Mouse (Mus musculus) ES-E14 (cell line): ENCODE data around the gene Dmrt3. TPM values are rescaled to one million over a fixed set of nuclear protein-coding genes. Genes with fewer than 3 reads are reported as not detected.

ENCODE experiments used
- DNase-seq: peaks from one replicate; pipeline ENCODE4 v3.0.0-alpha.2; 2013; ENCODE audit warnings: low read depth, low spot score
- H3K27ac ChIP-seq: 2 replicates; pipeline ENCODE4 v1.5.1; 2012; ENCODE audit warnings: low read depth, mild to moderate bottlenecking, low read length, moderate library complexity, mixed read lengths; ENCODE audit not compliant: poor library complexity, insufficient read depth, severe bottlenecking
- H3K36me3 ChIP-seq: 2 replicates; pipeline ENCODE4 v1.6.1; 2012; ENCODE audit warnings: mild to moderate bottlenecking, low read length, moderate library complexity, mixed read lengths; ENCODE audit not compliant: control insufficient read depth, poor library complexity, insufficient read depth, severe bottlenecking
- H3K4me1 ChIP-seq, 2 experiments: fragments of 150-350 bp in 1 of 2; sonication (generic) in 1 of 2; 2 replicates each; pipeline ENCODE4 v1.6.1; 2012; ENCODE audit warnings: low read length in 2 of 2, mild to moderate bottlenecking in 1 of 2, mixed read lengths in 1 of 2; ENCODE audit not compliant: control insufficient read depth in 2 of 2, insufficient read depth in 2 of 2, poor library complexity in 1 of 2
- H3K4me3 ChIP-seq, 2 experiments: fragments of 150-350 bp in 1 of 2; sonication (generic) in 1 of 2; 2 replicates each; pipeline ENCODE4 v1.5.1; 2012; ENCODE audit warnings: low read length in 2 of 2, low read depth in 1 of 2, mild to moderate bottlenecking in 1 of 2, mixed read lengths in 1 of 2; ENCODE audit not compliant: insufficient read depth in 1 of 2, poor library complexity in 1 of 2, severe bottlenecking in 1 of 2
- H3K9ac ChIP-seq: 2 replicates; pipeline ENCODE4 v1.6.1; 2012; ENCODE audit warnings: low read depth, mild to moderate bottlenecking, low read length, mixed read lengths; ENCODE audit not compliant: poor library complexity, insufficient read depth, severe bottlenecking
- H3K9me3 ChIP-seq: fragments of 150-350 bp; sonication (generic); 2 replicates; pipeline ENCODE4 v1.6.1; 2012; ENCODE audit warnings: low read depth, mild to moderate bottlenecking, low read length; ENCODE audit not compliant: control insufficient read depth, insufficient read depth
- CHD2 ChIP-seq: IDR thresholded peaks from 2 replicates; pipeline ENCODE4 v1.6.1; 2014; ENCODE audit warnings: mild to moderate bottlenecking, low read depth, low read length, inconsistent platforms
- HCFC1 ChIP-seq: IDR thresholded peaks from 2 replicates; pipeline ENCODE4 v1.6.1; 2012; ENCODE audit warnings: low read length, inconsistent platforms, borderline replicate concordance; ENCODE audit not compliant: insufficient read depth
- MAFK ChIP-seq: IDR thresholded peaks from 2 replicates; pipeline ENCODE4 v1.6.1; 2014; ENCODE audit warnings: mild to moderate bottlenecking, low read depth, low read length, inconsistent platforms; ENCODE audit not compliant: insufficient read depth
- ZC3H11A ChIP-seq: IDR thresholded peaks from 2 replicates; pipeline ENCODE4 v1.6.1; 2012; ENCODE audit warnings: low read depth, mild to moderate bottlenecking, inconsistent platforms, low read length, borderline replicate concordance
- ZNF384 ChIP-seq: IDR thresholded peaks from 2 replicates; pipeline ENCODE4 v1.6.1; 2012; ENCODE audit warnings: low read depth, low read length, inconsistent platforms
- in situ Hi-C, 2 experiments: fragments of 600-800 bp; cut with MboI; formaldehyde crosslinking; loops; one replicate each; pipeline ENCODE4 v1.15.1; 2025; ENCODE audit warnings: low sequenced_read_pairs in 2 of 2, inconsistent platforms in 1 of 2; ENCODE audit not compliant: unreplicated experiment in 2 of 2
- total RNA-seq: library from RNA; depleted of rRNA; stranded (reverse); fragments of 300-350 nt; gene quantifications from 2 replicates; pipeline ENCODE4 v1.2.3, GENCODE M21; 2012

Gene Dmrt3
- total RNA-seq, 1 experiment: 0.40 TPM

GRCm38 (mm10) chr19:25613476-25614300 is 3.6 kb downstream of the Dmrt3 start:
- Histone ChIP-seq H3K4me3 (no peak overlapping the region), H3K9me3 (no peaks in the 10 kb centered on the region), H3K9ac (no peak overlapping the region), H3K36me3 (no peaks in the 10 kb centered on the region), H3K27ac (no peak overlapping the region), H3K4me1 (no peaks in the 10 kb centered on the region; a peak in 1 of 4 replicates)
- in situ Hi-C loops: no loop called here
- TF ChIP-seq ZNF384 (no peak), CHD2 (no peak), HCFC1 (no peak), ZC3H11A (no peak)
- DNase-seq: no peak

- H3K27ac ChIP-seq: no peak overlapping the region
- H3K36me3 ChIP-seq: no peaks in the 10 kb centered on the region
- in situ Hi-C loops: no loop called here
- DNase-seq: no peak
- H3K4me1 ChIP-seq: no peaks in the 10 kb centered on the region; a peak in 1 of 4 replicates
- no peak overlapping the region for H3K4me3 ChIP-seq
- TF ChIP-seq ZNF384 (no peak), CHD2 (no peak), ZC3H11A (no peak), HCFC1 (no peak), MAFK (no peak)
- no peak overlapping the region for H3K9ac ChIP-seq
- no peaks in the 10 kb centered on the region for H3K9me3 ChIP-seq
Observed at GRCm38 (mm10) chr19:25615889-25616288, 5.8 kb downstream of the Dmrt3 start.

GRCm38 (mm10) chr19:25622291-25623251 is 12.5 kb downstream of the Dmrt3 start:
- TF ChIP-seq CHD2 (no peak), HCFC1 (no peak), ZC3H11A (no peak), MAFK (no peak), ZNF384 (no peak)
- Histone ChIP-seq H3K9ac (no peak overlapping the region), H3K9me3 (no peaks in the 10 kb centered on the region), H3K36me3 (no peaks in the 10 kb centered on the region), H3K4me3 (peak overlapping the region; percentile 37 to 53; a peak in 3 of 4 replicates), H3K4me1 (0 out of 4 replicates have a peak, but pooled peaks cover 0 to 3% of the 10 kb centered on the region in 2 experiments), H3K27ac (no peak overlapping the region)
- no peak for DNase-seq
- in situ Hi-C loops: loop anchor here in 1 of 2 experiments (10.0 kb wide), 1 partner anchor 148 kb away; no protein-coding TSS in a partner anchor

- Histone ChIP-seq H3K36me3 (no peaks in the 10 kb centered on the region), H3K27ac (no peak overlapping the region), H3K9me3 (no peaks in the 10 kb centered on the region), H3K4me1 (no peaks in the 10 kb centered on the region), H3K4me3 (no peak overlapping the region), H3K9ac (no peak overlapping the region)
- in situ Hi-C loops: loop anchor here (10.0 to 25.0 kb wide), 2 partner anchors 154 to 291 kb away; no protein-coding TSS in a partner anchor
- TF ChIP-seq MAFK (no peak), HCFC1 (no peak), ZC3H11A (peak; percentile 63; the same call in 1 of the 2 replicates)
- DNase-seq: no peak
Observed at GRCm38 (mm10) chr19:25628490-25628889, 18.4 kb downstream of the Dmrt3 start.
